Mouse (Mus musculus): ENCODE measurements at regions not wholly inside any gene's neighbourhood (a gene's known extent, or its start where the extent isn't known, plus 50 kb on each side); places are given as distances from the start of the nearest gene placed in this dataset.
"Not testable (repeated sequence)": the region's sequence is repeated elsewhere in the genome, so short reads cannot be mapped to it uniquely, and the experiment has no call there.

- ATAC-seq (ENCODE audit: low read depth) = no peak
- peak overlapping the region; percentile 43 for H3K4me2 ChIP-seq (ENCODE audit: low read depth, low read length)
- H3K9ac ChIP-seq (ENCODE audit: low read length) = no peak overlapping the region
- H3K27ac ChIP-seq (ENCODE audit: low read length) = no peak overlapping the region
- 12% methylated on average over 7 of the region's 7 CpGs for WGBS
- H3K4me3 ChIP-seq (ENCODE audit: low read length) = peak overlapping the region; percentile 14; the same call in 1 of the 2 replicates
- no peaks in the 10 kb centered on the region for H3K36me3 ChIP-seq (ENCODE audit: control insufficient read depth, insufficient read depth, low read length)
- no peaks in the 10 kb centered on the region for H3K9me3 ChIP-seq (ENCODE audit: control insufficient read depth, low read length)
- H3K4me1 ChIP-seq (replicated peaks; ENCODE audit: control insufficient read depth, insufficient read depth, low read length) = no peaks in the 10 kb centered on the region; the same call in 1 of the 2 replicates
- no peaks in the 10 kb centered on the region for H3K27me3 ChIP-seq (ENCODE audit: control insufficient read depth, insufficient read depth, low read depth, low read length)
Observed at GRCm38 (mm10) chr6:103809986-103810341, 299.6 kb downstream of the Chl1 start.

- H3K9me3 ChIP-seq (ENCODE audit: control insufficient read depth, low read length) = no peaks in the 10 kb centered on the region
- ATAC-seq (ENCODE audit: low read depth) = no peak
- no peak overlapping the region for H3K9ac ChIP-seq (ENCODE audit: low read length)
- H3K27ac ChIP-seq (ENCODE audit: low read length) = no peak overlapping the region
- WGBS = 2% methylated on average over 13 of the region's 13 CpGs
- H3K4me2 ChIP-seq (ENCODE audit: low read depth, low read length) = peak overlapping the region; percentile 43
- H3K4me3 ChIP-seq (ENCODE audit: low read length) = peak overlapping the region; percentile 14; the same call in 1 of the 2 replicates
- H3K36me3 ChIP-seq (ENCODE audit: control insufficient read depth, insufficient read depth, low read length) = no peaks in the 10 kb centered on the region
- H3K27me3 ChIP-seq (ENCODE audit: control insufficient read depth, insufficient read depth, low read depth, low read length) = no peaks in the 10 kb centered on the region
- H3K4me1 ChIP-seq (replicated peaks; ENCODE audit: control insufficient read depth, insufficient read depth, low read length) = no peaks in the 10 kb centered on the region; the same call in 1 of the 2 replicates
Observed at GRCm38 (mm10) chr6:103810342-103811001, 300.1 kb downstream of the Chl1 start.

GRCm38 (mm10) chr6:103816396-103816795, 306.0 kb downstream of the Chl1 start:
- not testable (repeated sequence) for H3K9ac ChIP-seq (ENCODE audit: low read length); H3K9me3 ChIP-seq (ENCODE audit: control insufficient read depth, low read length); H3K27ac ChIP-seq (ENCODE audit: low read length); ATAC-seq (ENCODE audit: low read depth); H3K36me3 ChIP-seq (ENCODE audit: control insufficient read depth, insufficient read depth, low read length); H3K4me2 ChIP-seq (ENCODE audit: low read depth, low read length); H3K4me3 ChIP-seq (ENCODE audit: low read length); H3K4me1 ChIP-seq (replicated peaks; ENCODE audit: control insufficient read depth, insufficient read depth, low read length); H3K27me3 ChIP-seq (ENCODE audit: control insufficient read depth, insufficient read depth, low read depth, low read length)
- 64% methylated on average over 5 of the region's 5 CpGs for WGBS

GRCm38 (mm10) chr6:103826042-103826441, 315.7 kb downstream of the Chl1 start:
- no peak for ATAC-seq (ENCODE audit: low read depth)
- Histone ChIP-seq H3K36me3 (ENCODE audit: control insufficient read depth, insufficient read depth, low read length) (no peaks in the 10 kb centered on the region), H3K27me3 (ENCODE audit: control insufficient read depth, insufficient read depth, low read depth, low read length) (no peaks in the 10 kb centered on the region), H3K4me2 (ENCODE audit: low read depth, low read length) (no peak overlapping the region), H3K9me3 (ENCODE audit: control insufficient read depth, low read length) (no peaks in the 10 kb centered on the region; the same call in 1 of the 2 replicates), H3K4me1 (replicated peaks; ENCODE audit: control insufficient read depth, insufficient read depth, low read length) (no peaks in the 10 kb centered on the region), H3K27ac (ENCODE audit: low read length) (no peak overlapping the region), H3K9ac (ENCODE audit: low read length) (no peak overlapping the region), H3K4me3 (ENCODE audit: low read length) (no peak overlapping the region)
- 64% methylated on average over 2 of the region's 2 CpGs for WGBS

GRCm38 (mm10) chr6:103827623-103828022, 317.2 kb downstream of the Chl1 start:
- H3K4me2 ChIP-seq (ENCODE audit: low read depth, low read length) = no peak overlapping the region
- no peaks in the 10 kb centered on the region for H3K36me3 ChIP-seq (ENCODE audit: control insufficient read depth, insufficient read depth, low read length)
- no peaks in the 10 kb centered on the region for H3K4me1 ChIP-seq (replicated peaks; ENCODE audit: control insufficient read depth, insufficient read depth, low read length)
- WGBS = 71% methylated on average over 3 of the region's 3 CpGs
- no peak overlapping the region for H3K9ac ChIP-seq (ENCODE audit: low read length)
- peak; percentile 54; the same call in 1 of the 2 replicates for ATAC-seq (ENCODE audit: low read depth)
- no peaks in the 10 kb centered on the region for H3K27me3 ChIP-seq (ENCODE audit: control insufficient read depth, insufficient read depth, low read depth, low read length)
- H3K9me3 ChIP-seq (ENCODE audit: control insufficient read depth, low read length) = no peaks in the 10 kb centered on the region; the same call in 1 of the 2 replicates
- no peak overlapping the region for H3K27ac ChIP-seq (ENCODE audit: low read length)
- H3K4me3 ChIP-seq (ENCODE audit: low read length) = no peak overlapping the region

GRCm38 (mm10) chr6:103828866-103829265, 318.5 kb downstream of the Chl1 start:
- Histone ChIP-seq H3K4me1 (replicated peaks; ENCODE audit: control insufficient read depth, insufficient read depth, low read length) (no peaks in the 10 kb centered on the region), H3K9me3 (ENCODE audit: control insufficient read depth, low read length) (no peaks in the 10 kb centered on the region; the same call in 1 of the 2 replicates), H3K9ac (ENCODE audit: low read length) (no peak overlapping the region), H3K36me3 (ENCODE audit: control insufficient read depth, insufficient read depth, low read length) (no peaks in the 10 kb centered on the region), H3K27ac (ENCODE audit: low read length) (no peak overlapping the region), H3K27me3 (ENCODE audit: control insufficient read depth, insufficient read depth, low read depth, low read length) (no peaks in the 10 kb centered on the region), H3K4me3 (ENCODE audit: low read length) (no peak overlapping the region), H3K4me2 (ENCODE audit: low read depth, low read length) (no peak overlapping the region)
- no peak for ATAC-seq (ENCODE audit: low read depth)
- WGBS = 77% methylated on average over 1 of the region's 1 CpGs

GRCm38 (mm10) chr6:103832301-103832700, 321.9 kb downstream of the Chl1 start:
- Histone ChIP-seq H3K4me3 (ENCODE audit: low read length) (no peak overlapping the region), H3K27ac (ENCODE audit: low read length) (no peak overlapping the region), H3K36me3 (ENCODE audit: control insufficient read depth, insufficient read depth, low read length) (no peaks in the 10 kb centered on the region), H3K9me3 (ENCODE audit: control insufficient read depth, low read length) (no peaks in the 10 kb centered on the region; the same call in 1 of the 2 replicates), H3K4me1 (replicated peaks; ENCODE audit: control insufficient read depth, insufficient read depth, low read length) (no peaks in the 10 kb centered on the region), H3K4me2 (ENCODE audit: low read depth, low read length) (no peak overlapping the region), H3K9ac (ENCODE audit: low read length) (no peak overlapping the region), H3K27me3 (ENCODE audit: control insufficient read depth, insufficient read depth, low read depth, low read length) (no peaks in the 10 kb centered on the region)
- no peak for ATAC-seq (ENCODE audit: low read depth)
- 34% methylated on average over 4 of the region's 4 CpGs for WGBS

- no peak for ATAC-seq (ENCODE audit: low read depth)
- WGBS = 83% methylated on average over 9 of the region's 9 CpGs
Observed at GRCm38 (mm10) chr6:103832808-103833207, 322.4 kb downstream of the Chl1 start.

GRCm38 (mm10) chr6:103833501-103834132, 323.2 kb downstream of the Chl1 start:
- Histone ChIP-seq H3K27me3 (ENCODE audit: control insufficient read depth, insufficient read depth, low read depth, low read length) (no peaks in the 10 kb centered on the region), H3K9ac (ENCODE audit: low read length) (no peak overlapping the region), H3K27ac (ENCODE audit: low read length) (no peak overlapping the region), H3K4me1 (replicated peaks; ENCODE audit: control insufficient read depth, insufficient read depth, low read length) (no peaks in the 10 kb centered on the region), H3K9me3 (ENCODE audit: control insufficient read depth, low read length) (no peaks in the 10 kb centered on the region), H3K4me3 (ENCODE audit: low read length) (no peak overlapping the region), H3K36me3 (ENCODE audit: control insufficient read depth, insufficient read depth, low read length) (no peaks in the 10 kb centered on the region), H3K4me2 (ENCODE audit: low read depth, low read length) (no peak overlapping the region)
- WGBS = 38% methylated on average over 16 of the region's 16 CpGs
- peak; percentile 43; the same call in 1 of the 2 replicates for ATAC-seq (ENCODE audit: low read depth)

More at GRCm38 (mm10) chr6:103832808-103833207, 322.4 kb downstream of the Chl1 start:
- Histone ChIP-seq H3K9me3 (ENCODE audit: control insufficient read depth, low read length) (no peaks in the 10 kb centered on the region), H3K9ac (ENCODE audit: low read length) (no peak overlapping the region), H3K27me3 (ENCODE audit: control insufficient read depth, insufficient read depth, low read depth, low read length) (no peaks in the 10 kb centered on the region), H3K4me2 (ENCODE audit: low read depth, low read length) (no peak overlapping the region), H3K4me3 (ENCODE audit: low read length) (no peak overlapping the region), H3K4me1 (replicated peaks; ENCODE audit: control insufficient read depth, insufficient read depth, low read length) (no peaks in the 10 kb centered on the region), H3K27ac (ENCODE audit: low read length) (no peak overlapping the region), H3K36me3 (ENCODE audit: control insufficient read depth, insufficient read depth, low read length) (no peaks in the 10 kb centered on the region)

Measured in lung, embryonic 16.5 days (tissue).